Mouse (Mus musculus): ENCODE data around the gene Tbkbp1. TPM values are rescaled to one million over a fixed set of nuclear protein-coding genes. Genes with fewer than 3 reads are reported as not detected.
"Not testable (repeated sequence)": the region's sequence is repeated elsewhere in the genome, so short reads cannot be mapped to it uniquely, and the experiment has no call there.

Tbkbp1 gene
- 10 to 100 TPM; 46.4 to 49.4 TPM for total RNA-seq (2021)
- long read RNA-seq, experiment 1, partial matches to known transcripts, result 8 of 18 reads
- long read RNA-seq, experiment 1, other reads (novel, unspliced or antisense), result 10 of 18 reads
- long read RNA-seq, experiment 2, partial matches to known transcripts, result 14 of 25 reads
- long read RNA-seq, experiment 2, other reads (novel, unspliced or antisense), result 10 of 25 reads

DNA sequence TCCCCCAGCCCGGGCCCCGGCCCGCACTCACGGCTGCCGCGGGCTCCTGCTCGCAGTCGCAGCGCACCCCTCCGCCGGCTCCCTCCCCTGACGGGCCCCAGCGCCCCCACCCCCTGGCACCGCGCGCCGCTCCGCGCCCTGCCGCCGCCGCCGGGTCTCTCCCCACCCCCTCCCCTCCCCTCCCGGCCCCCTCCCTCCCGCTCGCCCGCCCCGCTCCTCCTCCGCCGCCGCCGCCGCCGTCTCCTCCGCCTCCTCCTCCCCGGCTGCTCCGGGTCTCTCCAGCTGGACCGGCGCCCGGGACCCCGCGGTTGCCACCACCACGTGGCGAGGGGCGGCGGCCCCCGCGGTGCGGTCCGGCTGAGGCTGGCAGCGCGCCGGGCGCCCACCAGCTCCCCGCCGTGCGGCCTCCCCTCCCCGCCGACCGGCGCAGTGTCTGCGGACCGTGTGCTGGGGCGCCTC lies at the start of gene Tbkbp1:
Gene Tbkbp1, minus strand, starts transcription at position 153 of the 459 bp plus-strand sequence.
- intact Hi-C loops (cut with DNase I), result loop anchor here (5.0 kb wide), 1 partner anchor 169 kb away; the partner anchor contains the start of gene Sp2
- peak in 1 of 2 experiments; percentile 49 for DNase-seq (ENCODE audit: low spot score in 2 of 2)

DNA sequence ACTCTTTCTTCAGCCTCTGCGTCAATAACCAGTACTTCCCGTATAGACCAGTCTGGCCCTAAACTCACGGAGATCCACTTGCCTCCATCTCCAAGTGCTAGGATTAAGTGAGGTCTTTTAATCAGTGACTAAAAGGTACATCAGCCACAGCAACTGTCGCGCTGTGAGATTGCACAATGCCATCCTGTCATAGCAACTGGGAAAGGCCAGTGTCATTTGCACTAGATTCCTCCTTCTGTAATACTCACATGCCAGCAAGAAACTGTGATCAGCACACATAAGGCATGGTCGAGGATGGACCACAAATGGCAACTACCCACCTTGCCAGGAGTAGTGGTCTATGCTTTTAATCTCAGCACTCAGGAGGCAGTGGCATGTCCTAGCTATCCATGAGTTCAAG lies 48.2 kb upstream of the Tbkbp1 start:
- intact Hi-C loops (cut with DNase I), result no loop called here
- DNase-seq (ENCODE audit: low spot score in 2 of 2), result no peak

DNA sequence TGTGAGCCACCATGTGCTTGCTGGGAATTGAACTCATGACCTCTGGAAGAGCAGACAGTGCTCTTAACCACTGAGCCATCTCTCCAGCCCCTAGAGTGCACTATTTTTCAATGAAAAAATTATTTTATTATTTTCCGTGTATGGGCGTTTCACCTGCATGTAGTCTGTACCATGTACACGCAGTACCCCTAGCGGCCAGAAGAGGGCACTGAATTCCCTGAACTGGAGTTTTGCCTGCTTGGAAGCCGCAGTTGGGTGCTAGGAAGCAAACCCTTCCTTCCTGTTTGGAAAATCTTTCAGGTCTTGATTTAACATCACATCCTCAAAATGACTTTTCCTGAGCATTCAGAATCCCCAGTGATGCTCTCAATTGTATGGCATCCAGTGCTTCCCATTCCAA lies 47.3 kb upstream of the Tbkbp1 start:
- peak in 1 of 2 experiments; percentile 44 for DNase-seq (ENCODE audit: low spot score in 2 of 2)
- intact Hi-C loops (cut with DNase I), result no loop called here

DNA sequence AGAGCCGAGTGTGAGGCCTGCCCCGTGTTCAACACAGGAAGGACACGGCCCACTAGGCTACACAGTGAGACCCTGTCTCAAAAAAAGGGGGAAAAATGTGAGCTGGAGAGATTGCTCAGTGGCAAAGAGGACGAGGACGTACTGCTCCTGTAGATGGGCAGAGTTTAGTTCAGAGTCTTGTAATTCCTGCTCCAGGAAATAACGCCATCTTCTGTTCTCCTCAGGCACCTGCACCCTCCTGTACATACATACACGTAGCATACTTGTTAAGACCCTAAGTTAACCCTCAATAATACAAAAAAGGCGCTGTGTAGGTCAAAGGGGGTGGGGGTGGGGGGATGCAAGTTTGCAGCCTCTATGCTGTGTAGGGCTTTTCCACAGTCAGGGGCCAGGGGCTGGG lies 45.7 kb upstream of the Tbkbp1 start:
- intact Hi-C loops (cut with DNase I), result no loop called here
- no peak for DNase-seq (ENCODE audit: low spot score in 2 of 2)

DNA sequence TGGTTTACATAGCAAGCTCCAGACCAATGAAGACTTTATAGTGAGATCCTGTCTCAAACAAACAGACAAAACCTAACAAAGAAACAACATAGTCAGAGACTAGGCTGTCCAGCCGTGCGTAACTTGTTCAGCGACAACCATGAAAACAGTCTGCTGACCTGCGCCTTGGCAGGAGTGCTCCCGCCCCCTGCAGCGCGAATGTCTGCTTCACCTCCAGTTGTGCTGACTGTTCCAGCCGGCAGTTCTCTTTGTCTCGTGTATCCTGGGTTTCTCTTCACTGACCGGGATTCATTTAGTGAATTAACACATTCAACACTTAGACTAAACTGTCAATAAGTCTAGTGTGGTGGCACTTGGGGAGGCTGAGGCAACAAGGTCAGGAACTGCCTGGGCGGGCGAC lies 45.2 kb upstream of the Tbkbp1 start:
- DNase-seq (ENCODE audit: low spot score in 2 of 2), result no peak
- intact Hi-C loops (cut with DNase I), result no loop called here

DNA sequence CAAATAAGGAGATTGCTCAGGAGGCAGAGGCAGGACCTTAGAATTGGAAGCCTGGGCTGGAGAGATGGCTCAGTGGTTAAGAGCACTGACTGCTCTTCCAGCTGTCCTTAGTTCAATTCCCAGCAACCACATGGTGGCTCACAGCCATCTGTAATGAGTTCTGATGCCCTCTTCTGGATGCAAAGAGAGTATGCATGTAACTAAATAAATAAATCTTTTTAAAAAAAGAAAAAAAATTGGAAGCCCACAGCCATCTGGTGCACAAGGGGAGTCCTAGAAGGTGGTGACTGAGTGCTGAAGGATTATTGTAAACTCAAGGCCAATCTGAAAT lies 41.3 kb upstream of the Tbkbp1 start:
- intact Hi-C loops (cut with DNase I), result no loop called here
- DNase-seq (ENCODE audit: low spot score in 2 of 2), result no peak

DNA sequence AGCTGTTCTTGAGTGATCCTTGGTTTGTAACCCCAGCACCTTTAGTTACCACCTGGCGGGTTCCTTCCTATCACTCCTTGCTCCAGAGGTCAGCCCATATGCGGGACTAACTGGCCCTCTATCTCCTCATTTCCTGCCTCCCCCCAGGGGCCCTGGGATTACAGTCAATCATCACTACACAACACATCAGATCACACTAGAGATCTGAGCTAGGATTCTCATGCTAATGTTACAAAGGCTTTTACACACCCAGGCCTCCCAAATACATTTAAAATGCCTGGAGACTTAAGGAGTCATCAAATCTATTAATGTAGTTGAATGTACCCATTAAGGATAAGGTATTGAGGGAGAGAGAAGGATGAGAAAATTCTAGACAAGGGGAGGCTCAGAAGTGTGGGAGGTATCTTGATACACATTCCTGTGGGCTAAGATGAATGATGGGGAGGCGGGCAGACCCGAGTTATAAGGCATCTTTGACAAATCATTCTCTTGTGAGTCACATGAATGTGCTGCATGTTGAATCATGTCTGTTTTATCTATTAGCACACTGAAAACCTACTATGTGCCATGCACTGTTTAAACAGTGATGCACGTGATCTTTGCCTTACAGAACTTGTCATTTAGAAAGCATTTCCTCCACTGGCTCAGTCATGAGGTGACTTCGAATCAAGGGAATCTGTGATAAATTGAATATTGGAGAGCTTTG lies 40.8 kb upstream of the Tbkbp1 start:
- intact Hi-C loops (cut with DNase I), result no loop called here

DNA sequence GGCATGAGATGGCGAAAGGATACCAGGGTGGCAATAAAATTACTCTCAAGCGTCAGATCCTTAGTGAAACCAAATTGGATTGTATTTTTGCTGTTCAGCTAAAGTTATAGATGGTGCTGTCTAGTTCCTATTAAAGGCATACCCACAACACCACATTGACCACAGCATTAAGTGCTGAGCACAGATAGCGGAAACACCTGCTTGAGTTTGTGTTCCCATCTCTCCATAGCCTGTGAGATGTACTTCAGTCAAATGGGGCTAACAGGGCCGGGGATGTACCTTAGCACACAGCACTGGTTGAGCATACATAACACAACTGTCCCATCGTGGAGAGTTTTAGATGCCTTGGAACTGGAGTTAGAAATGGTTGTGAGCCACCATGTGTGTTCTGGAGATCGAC lies 39.7 kb upstream of the Tbkbp1 start:
- intact Hi-C loops (cut with DNase I), result no loop called here
- no peak for DNase-seq (ENCODE audit: low spot score in 2 of 2)

More for the DNA sequence above, 40.8 kb upstream of the Tbkbp1 start:
- no peak for DNase-seq (ENCODE audit: low spot score in 2 of 2)

DNA sequence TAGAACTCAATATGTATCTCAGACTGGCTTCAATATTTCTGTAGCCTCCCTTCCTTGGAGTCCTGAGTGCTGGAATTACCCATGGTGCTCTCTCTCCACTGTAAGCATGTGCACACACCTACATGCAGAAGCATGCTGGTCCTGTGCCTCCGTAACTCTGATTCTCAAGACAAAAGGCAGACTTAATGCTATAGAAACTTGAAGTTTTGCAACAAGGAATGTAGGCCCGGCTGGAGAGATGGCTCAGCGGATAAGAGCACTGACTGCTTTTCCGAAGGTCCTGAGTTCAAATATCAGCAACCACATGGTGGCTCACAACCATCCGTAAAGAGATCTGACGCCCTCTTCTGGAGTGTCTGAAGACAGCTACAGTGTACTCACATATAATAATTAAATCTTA lies 38.4 kb upstream of the Tbkbp1 start:
- intact Hi-C loops (cut with DNase I), result loop anchor here (5.0 kb wide), 1 partner anchor 123 kb away; no protein-coding TSS in a partner anchor
- DNase-seq (ENCODE audit: low spot score in 2 of 2), result not testable (repeated sequence)

DNA sequence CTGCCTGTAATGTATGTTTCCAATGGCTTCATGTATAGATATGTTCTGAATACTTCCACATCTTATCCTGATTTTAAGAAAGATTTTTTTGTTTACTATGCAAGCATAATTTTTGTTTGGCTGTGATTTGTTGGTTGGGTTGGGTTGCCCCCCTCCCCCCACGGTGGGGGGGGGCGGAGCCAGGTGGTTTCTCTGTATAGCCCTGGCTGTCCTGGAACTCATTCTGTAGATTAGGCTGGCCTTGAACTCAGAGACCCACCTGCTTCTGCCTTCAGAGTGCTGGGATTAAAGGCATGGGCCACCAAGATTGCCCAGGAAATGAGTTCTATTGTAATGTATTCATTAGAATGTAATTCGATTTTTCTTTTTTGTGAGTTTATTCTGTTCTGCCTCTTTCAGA lies 37.9 kb upstream of the Tbkbp1 start:
- no peak for DNase-seq (ENCODE audit: low spot score in 2 of 2)
- intact Hi-C loops (cut with DNase I), result loop anchor here (5.0 kb wide), 1 partner anchor 123 kb away; no protein-coding TSS in a partner anchor

DNA sequence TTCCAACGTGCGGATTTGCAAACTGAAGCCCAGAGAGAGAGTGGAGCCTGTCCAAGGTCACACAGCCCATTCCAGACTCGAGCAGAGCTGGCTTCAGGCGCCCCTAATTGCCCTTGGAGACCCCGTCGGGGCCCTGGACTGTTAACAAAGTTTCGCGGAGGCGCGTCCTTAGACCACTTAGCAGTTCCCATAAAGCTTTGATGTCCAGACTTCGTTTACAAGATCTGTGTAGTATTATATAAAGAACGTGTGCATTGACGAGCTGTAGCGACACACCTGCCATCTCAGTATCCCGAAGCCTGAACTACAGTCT lies 37.3 kb upstream of the Tbkbp1 start:
- intact Hi-C loops (cut with DNase I), result loop anchor here (5.0 kb wide), 1 partner anchor 124 kb away; no protein-coding TSS in a partner anchor
- no peak for DNase-seq (ENCODE audit: low spot score in 2 of 2)

DNA sequence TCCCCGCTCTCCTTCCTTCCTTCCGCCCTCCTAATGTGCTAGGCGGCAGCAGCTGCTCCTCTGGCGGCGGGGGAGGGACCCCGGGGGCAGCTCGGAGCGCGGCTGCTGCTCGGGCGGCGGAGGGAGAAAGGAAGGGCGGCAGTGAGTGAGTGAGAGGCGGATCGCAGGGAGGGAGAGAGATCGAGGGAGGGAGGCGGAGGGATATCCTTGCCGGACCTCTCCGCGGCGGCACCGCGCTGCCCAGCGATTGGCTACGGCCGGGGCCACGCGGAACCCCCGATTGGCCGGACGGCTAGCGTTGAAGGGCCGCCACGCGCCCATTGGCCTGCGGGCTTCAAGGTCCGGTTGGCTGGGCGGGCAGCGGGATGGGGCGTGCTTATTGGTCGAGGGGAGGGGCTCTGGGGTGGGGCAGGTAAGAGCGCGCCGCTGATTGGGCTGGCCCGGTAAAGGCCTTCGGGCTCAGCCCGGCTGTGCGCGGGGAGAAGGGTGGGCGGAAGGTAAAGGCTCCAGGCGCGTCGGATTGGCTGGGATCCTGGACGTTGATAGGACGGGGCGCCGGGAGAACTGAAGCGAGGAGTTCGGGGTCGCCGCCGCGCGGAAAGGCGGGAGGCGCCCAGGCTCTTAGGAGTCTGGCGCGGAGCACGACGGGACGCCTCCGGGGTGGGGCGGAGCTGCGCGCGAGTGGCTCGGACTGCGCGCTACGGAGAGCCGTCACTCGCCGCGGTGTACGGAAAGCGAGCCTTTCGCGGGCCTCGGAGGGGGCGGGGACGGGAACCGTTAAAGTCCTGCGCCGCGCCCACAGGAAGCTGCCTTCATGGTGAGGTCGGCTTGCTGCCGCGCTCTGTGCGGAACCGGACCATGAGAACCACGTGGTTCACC lies 36.7 kb upstream of the Tbkbp1 start, which contains the start of gene Kpnb1:
Gene Kpnb1, minus strand, starts transcription at position 118 of the 879 bp plus-strand sequence.
- DNase-seq (ENCODE audit: low spot score in 2 of 2), result peak; percentile 99
- intact Hi-C loops (cut with DNase I), result loop anchor here (5.0 kb wide), 1 partner anchor 124 kb away; no protein-coding TSS in a partner anchor

DNA sequence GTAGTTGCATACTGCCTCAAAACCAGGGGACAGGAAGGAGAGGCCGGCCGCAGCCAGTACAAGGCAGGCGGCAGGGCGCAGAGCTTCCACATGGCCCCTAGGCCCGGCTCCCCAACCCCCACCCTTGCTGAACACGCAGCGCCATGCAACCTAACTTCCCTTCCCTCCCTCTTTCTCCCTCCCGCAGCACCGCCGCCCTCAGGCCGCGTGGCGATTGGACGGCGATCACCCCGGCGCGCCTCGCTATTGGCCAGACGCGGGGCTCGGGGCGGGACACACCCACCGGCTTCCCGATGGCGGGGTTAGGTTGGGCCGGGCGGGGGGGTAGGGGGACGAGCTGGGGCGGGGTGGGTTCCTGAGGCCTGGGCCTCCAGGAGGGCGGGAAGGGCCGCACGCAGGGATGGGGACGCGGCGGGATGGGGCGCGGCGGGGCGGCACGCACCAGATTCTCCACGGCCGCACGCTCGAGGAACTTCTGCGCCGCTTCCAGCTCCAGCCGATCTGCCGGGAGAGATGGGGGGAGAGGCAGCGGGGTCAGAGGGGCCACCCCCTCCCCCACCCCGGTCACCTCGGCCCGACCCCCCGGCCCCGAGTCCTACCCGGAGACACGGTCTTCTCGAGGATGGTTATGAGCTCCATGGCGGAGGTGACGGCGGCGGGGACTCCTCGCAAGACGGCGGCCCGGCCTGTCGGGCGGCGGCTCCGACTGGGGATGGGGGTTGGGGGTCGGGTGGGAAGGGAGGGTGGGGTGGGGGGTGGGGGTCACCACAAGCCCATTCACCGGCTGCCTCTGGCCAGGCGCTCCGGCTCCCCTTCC lies 35.9 kb upstream of the Tbkbp1 start:
- intact Hi-C loops (cut with DNase I), result loop anchor here (5.0 kb wide), 1 partner anchor 125 kb away; no protein-coding TSS in a partner anchor
- peak; percentile 95 to 97 for DNase-seq (ENCODE audit: low spot score in 2 of 2)

DNA sequence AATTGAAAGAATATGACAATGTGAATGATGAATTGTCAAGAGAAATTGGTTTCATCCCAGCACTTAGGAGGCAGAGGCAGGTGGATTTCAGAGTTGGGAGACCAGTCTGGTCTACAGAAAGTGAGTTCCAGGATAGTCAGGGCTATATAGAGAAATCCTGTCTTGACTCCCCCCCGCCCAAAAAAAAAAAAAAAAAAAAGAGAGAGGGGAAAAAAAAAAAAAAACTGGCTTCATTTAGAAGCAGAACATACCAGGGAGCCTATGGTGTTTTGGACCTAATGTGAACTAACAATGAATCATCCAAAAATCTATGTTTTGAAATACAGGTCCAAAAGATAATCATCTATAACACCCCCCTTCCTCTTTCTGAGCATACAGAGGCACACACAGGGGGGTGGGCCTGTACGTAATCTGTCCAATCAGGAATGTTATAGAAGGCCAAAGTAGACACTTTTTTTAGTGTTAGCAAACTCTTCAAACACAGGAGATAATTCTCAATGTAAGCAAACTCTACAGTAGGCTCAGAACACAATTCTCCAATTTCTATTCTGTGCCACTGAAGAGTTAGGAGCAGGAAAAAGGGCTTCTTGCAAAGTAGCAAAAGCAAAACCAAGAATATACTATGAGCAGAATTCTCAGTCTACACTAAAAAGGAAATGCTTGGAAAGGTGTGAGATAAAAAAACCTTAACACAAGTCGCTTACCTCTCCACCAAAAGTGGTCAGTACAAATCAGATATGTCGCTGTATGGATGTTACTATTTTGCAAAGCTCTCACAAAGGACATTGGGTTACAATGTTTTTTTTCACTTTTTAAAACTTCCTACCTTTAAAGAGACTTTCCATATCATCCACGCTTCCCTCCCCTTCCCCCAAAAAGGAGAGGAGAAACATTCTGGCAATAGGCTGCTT lies 34.7 kb upstream of the Tbkbp1 start:
- no peak for DNase-seq (ENCODE audit: low spot score in 2 of 2)
- intact Hi-C loops (cut with DNase I), result loop anchor here (5.0 kb wide), 1 partner anchor 126 kb away; no protein-coding TSS in a partner anchor

DNA sequence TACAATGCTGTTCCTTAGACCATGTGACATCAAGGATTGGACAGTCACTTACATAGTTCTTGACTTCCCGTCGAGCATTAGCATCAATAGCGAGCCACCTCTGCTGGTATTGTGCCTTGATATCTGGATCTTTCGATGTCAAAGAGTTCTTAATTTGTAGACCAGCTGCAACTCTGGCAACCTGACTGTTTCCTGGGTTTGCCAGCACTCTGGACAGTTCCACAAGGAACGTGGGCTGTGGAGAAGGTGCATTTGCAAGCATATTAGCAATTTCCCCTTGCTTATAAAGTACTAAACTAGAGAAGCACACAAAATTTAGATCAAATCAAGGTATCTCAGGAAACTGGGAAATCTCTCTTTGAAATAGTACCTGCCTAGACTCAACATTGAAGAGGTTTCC lies 33.6 kb upstream of the Tbkbp1 start:
- intact Hi-C loops (cut with DNase I), result loop anchor here (5.0 kb wide), 1 partner anchor 127 kb away; no protein-coding TSS in a partner anchor
- no peak for DNase-seq (ENCODE audit: low spot score in 2 of 2)

DNA sequence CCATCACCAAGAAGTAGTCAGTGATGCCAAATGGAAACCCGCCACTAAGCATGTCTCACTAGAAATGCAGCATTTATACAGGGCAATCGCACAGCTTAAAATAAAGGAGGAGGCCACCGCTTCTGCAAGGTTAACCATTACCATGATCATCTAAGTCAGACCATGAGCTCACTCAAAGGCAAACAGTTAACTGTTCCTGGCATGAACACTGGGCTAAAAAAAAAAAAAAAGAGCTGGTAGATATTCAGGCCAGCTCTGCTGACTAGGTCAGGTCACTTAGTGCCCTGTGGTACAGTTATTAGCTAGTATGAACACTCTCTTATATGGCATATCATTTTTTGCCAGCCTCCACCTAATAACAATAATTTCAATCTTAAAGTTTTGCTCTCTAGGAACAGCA lies 31.2 kb upstream of the Tbkbp1 start:
- DNase-seq (ENCODE audit: low spot score in 2 of 2), result no peak
- intact Hi-C loops (cut with DNase I), result no loop called here

DNA sequence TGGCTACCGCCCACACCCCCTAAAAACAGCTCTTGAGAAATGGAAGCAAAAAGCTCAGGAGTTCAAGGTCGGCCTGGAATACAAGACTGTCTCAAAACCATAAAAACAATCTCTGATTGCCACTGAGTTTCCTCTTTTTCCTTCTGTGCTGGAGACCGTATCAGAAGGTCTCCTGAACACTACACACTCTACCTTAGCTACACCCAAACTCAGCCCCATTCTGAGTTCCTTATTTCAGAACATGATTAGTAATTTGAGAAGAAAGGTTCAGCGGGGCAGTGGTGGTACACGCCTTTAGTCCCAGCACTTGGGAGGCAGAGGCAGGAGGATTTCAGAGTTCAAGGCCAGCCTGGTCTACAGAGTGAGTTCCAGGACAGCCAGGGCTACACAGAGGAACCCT lies 29.8 kb upstream of the Tbkbp1 start:
- intact Hi-C loops (cut with DNase I), result no loop called here

DNA sequence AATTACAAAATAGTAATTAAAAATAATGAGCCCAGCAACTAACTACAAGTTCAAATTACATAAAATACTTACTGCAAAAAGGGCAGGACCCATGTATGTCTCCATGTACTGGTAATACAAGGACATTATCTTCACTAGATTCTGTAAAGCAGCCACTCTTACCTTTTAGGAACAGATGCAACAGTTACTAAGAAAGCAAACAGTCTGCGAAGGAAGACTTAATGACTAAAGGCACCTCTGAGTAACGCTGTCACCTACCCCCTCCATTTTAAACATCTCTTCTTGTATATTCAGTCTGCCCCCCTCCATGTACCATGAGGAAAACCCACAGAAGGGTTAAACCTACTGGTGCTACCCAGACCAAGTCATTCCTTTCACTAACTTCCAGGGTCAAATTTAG lies 26.9 kb upstream of the Tbkbp1 start:
- no peak for DNase-seq (ENCODE audit: low spot score in 2 of 2)
- intact Hi-C loops (cut with DNase I), result no loop called here

More for the DNA sequence above, 29.8 kb upstream of the Tbkbp1 start:
- no peak for DNase-seq (ENCODE audit: low spot score in 2 of 2)

Data from left cerebral cortex, postnatal 14 days (tissue).